Mouse (Mus musculus): ENCODE data around the gene Slc27a2. TPM values are rescaled to one million over a fixed set of nuclear protein-coding genes. Genes with fewer than 3 reads are reported as not detected.

Slc27a2 gene
- 0.83 TPM for polyA plus RNA-seq (2014; fragmentation: Illumina TruSeq; extraction: RNeasy Lipid Tissue Mini Kit (QIAGEN cat#74804))

DNA sequence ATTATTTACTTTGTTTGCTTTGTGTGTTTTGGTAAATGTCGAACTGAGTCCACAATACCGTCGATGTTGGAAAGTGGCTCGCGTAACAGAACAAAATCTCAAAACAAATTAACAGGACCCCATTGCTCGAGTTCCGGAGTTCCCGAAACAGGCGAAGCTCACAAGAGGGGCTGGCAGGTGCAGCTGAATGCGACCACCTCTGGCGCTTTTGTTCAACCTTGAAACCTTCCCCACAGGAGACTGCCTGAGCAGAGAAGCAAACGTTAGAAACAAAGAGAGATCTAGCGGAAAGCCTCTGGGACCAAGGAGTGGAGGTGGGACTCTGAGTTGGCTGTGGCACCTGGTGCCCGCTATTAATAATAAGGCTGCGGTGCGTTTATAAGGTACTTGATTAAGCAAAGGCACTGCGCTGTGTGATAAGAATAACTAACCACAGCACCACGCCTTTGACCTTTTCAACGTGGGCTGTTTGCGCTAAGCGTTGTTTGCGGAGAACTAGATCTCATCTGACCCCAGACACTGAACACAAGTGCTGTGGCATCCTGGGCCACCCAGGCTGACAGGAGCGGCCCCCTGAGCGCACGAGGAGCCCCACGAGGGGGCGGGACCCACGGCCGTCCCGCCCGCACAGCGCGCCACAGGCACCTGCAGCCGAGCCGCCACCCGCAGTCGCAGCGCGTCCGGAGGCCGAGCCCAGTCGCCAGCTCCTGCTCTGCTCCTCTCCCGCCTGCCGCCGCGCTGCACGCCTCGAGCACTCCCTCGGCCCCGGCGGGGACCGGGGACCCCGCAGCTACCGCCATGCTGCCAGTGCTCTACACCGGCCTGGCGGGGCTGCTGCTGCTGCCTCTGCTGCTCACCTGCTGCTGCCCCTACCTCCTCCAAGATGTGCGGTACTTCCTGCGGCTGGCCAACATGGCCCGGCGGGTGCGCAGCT, at the start of gene Slc27a2:
Gene Slc27a2, plus strand, starts transcription at position 51 of the 934 bp plus-strand sequence.

DNA sequence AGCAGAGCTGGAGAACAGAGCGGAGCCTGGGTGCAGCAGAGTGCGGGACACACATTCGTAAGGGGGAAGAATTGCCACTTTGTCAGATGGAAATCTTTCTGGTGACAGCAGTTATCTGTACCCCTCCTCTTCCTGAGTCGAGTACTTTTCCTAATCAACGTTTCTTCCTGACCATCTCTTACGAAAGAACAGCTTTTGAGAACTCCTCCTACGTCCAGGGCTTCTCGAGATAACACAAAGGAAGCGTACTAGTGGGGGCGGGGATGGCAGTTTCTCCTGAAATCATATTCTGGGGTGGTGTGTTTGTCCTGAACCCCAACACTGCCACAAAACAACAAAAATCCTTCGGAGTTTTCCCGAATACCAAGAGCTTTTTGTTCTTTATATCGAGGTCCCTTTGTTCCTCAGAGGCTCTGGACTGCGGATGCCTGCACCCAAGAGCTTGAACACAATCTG, 67.1 kb downstream of the Slc27a2 start, which contains the start of gene Hdc:
Gene Hdc, minus strand, starts transcription at position 51 of the 456 bp plus-strand sequence.

Other genes with a start within 250 kb of the Slc27a2 start
- gene Atp8b4, start 51.7 kb upstream of the Slc27a2 start, polyA plus RNA-seq (2014; fragmentation: Illumina TruSeq; extraction: RNeasy Lipid Tissue Mini Kit (QIAGEN cat#74804)) = 1.7 TPM
- gene Hdc, start 66.9 kb downstream of the Slc27a2 start, polyA plus RNA-seq (2014; fragmentation: Illumina TruSeq; extraction: RNeasy Lipid Tissue Mini Kit (QIAGEN cat#74804)) = 24.1 TPM
- gene Gabpb1, start 123.9 kb downstream of the Slc27a2 start, polyA plus RNA-seq (2014; fragmentation: Illumina TruSeq; extraction: RNeasy Lipid Tissue Mini Kit (QIAGEN cat#74804)) = 46.8 TPM
- 119 TPM for gene Usp8, start 154.9 kb downstream of the Slc27a2 start, polyA plus RNA-seq (2014; fragmentation: Illumina TruSeq; extraction: RNeasy Lipid Tissue Mini Kit (QIAGEN cat#74804))
- gene Usp50, start 231.1 kb downstream of the Slc27a2 start, polyA plus RNA-seq (2014; fragmentation: Illumina TruSeq; extraction: RNeasy Lipid Tissue Mini Kit (QIAGEN cat#74804)) = 1.2 TPM

Data from ovary, adult 10 weeks (tissue).